8 mouse cellular contexts compared by ENCODE assay signal in the genomic region with DNA sequence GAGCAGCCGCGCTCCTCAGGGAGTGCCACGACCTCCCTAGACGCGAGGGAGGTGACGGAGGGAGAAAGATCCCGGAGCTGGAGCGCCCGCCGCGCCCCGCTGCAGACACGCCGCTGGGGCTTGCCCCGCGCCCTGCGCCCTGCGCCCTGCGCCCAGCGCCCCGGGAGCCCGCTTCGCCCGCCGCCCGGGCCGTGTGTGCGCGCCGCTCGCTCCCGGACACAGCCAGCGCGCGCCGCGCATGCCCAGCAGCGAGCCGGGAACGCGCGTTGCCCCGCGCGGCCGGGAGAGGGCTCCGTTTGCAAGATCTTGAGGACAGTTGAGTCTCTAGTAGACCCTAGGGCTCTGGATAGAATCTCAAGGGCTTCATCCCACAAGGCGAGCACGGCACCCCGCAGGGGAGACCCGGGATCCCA. TPM values are rescaled to one million over a fixed set of nuclear protein-coding genes. Genes with fewer than 3 reads are reported as not detected.
DNase-seq lines count a peak whose midpoint lies in the region; ATAC-seq and TF ChIP-seq lines count a peak whose summit lies in the region.

No protein-coding gene starts in this region.

- ATAC-seq in forebrain, embryonic 13.5 days: peak; percentile 91
- ATAC-seq in heart, postnatal 0 days (ENCODE audit: insufficient read depth, low read depth): peak; percentile 88
- no peak; the same call in 1 of the 2 replicates for ATAC-seq in liver, embryonic 15.5 days (ENCODE audit: insufficient read depth)
- peak; percentile 94 for ATAC-seq in neural tube, embryonic 13.5 days (ENCODE audit: low read depth)
- ATAC-seq in stomach, postnatal 0 days (ENCODE audit: low FRiP score, low TSS enrichment): peak; percentile 77

- WGBS in forebrain, embryonic 13.5 days: 0% methylated on average over 35 of the region's 51 CpGs
- under 1% methylated on average over 46 of the region's 51 CpGs for WGBS in heart, postnatal 0 days
- WGBS in liver, embryonic 15.5 days (ENCODE audit: insufficient replicate concordance): under 1% methylated on average over 43 of the region's 51 CpGs
- WGBS in neural tube, embryonic 13.5 days: under 1% methylated on average over 49 of the region's 51 CpGs
- under 1% methylated on average over 41 of the region's 51 CpGs for WGBS in stomach, postnatal 0 days

- H3K27me3 ChIP-seq in forebrain, embryonic 13.5 days: peaks cover 35% of the 10 kb centered on the region
- H3K27me3 ChIP-seq in heart, postnatal 0 days (ENCODE audit: control insufficient read depth, insufficient read depth, low read length): no peaks in the 10 kb centered on the region
- peaks cover 40% of the 10 kb centered on the region for H3K27me3 ChIP-seq in liver, embryonic 15.5 days
- peaks cover 22% of the 10 kb centered on the region for H3K27me3 ChIP-seq in neural tube, embryonic 13.5 days
- no peaks in the 10 kb centered on the region for H3K27me3 ChIP-seq in stomach, postnatal 0 days (ENCODE audit: control insufficient read depth, insufficient read depth, low read length)

- H3K9ac ChIP-seq in forebrain, embryonic 13.5 days: peak overlapping the region; percentile 71
- peak overlapping the region; percentile 74 for H3K9ac ChIP-seq in heart, postnatal 0 days (replicated peaks; ENCODE audit: low read depth, low read length)
- peak overlapping the region; percentile 25; the same call in 1 of the 2 replicates for H3K9ac ChIP-seq in liver, embryonic 15.5 days
- H3K9ac ChIP-seq in neural tube, embryonic 13.5 days: peak overlapping the region; percentile 76
- peak overlapping the region; percentile 72 for H3K9ac ChIP-seq in stomach, postnatal 0 days (ENCODE audit: low read length)

- H3K36me3 ChIP-seq in forebrain, embryonic 13.5 days (ENCODE audit: poor library complexity, severe bottlenecking): no peaks in the 10 kb centered on the region
- H3K36me3 ChIP-seq in heart, postnatal 0 days (replicated peaks; ENCODE audit: control insufficient read depth, insufficient read depth, low read length): no peaks in the 10 kb centered on the region
- no peaks in the 10 kb centered on the region for H3K36me3 ChIP-seq in liver, embryonic 15.5 days (replicated peaks)
- H3K36me3 ChIP-seq in neural tube, embryonic 13.5 days: no peaks in the 10 kb centered on the region
- H3K36me3 ChIP-seq in stomach, postnatal 0 days (ENCODE audit: control insufficient read depth, insufficient read depth, low read length): no peaks in the 10 kb centered on the region

- peaks cover 6% of the 10 kb centered on the region for H3K4me1 ChIP-seq in forebrain, embryonic 13.5 days
- no peaks in the 10 kb centered on the region for H3K4me1 ChIP-seq in heart, postnatal 0 days (ENCODE audit: control insufficient read depth, insufficient read depth)
- peaks cover 9% of the 10 kb centered on the region; the same call in 1 of the 2 replicates for H3K4me1 ChIP-seq in liver, embryonic 15.5 days (replicated peaks)
- H3K4me1 ChIP-seq in neural tube, embryonic 13.5 days (replicated peaks): peaks cover 13% of the 10 kb centered on the region
- H3K4me1 ChIP-seq in stomach, postnatal 0 days (replicated peaks; ENCODE audit: control insufficient read depth, insufficient read depth): no peaks in the 10 kb centered on the region

- no peak overlapping the region for H3K27ac ChIP-seq in forebrain, embryonic 13.5 days
- peak overlapping the region; percentile 47 for H3K27ac ChIP-seq in heart, postnatal 0 days (ENCODE audit: low read depth)
- no peak overlapping the region for H3K27ac ChIP-seq in liver, embryonic 15.5 days (replicated peaks)
- no peak overlapping the region for H3K27ac ChIP-seq in neural tube, embryonic 13.5 days (replicated peaks)
- peak overlapping the region; percentile 50 for H3K27ac ChIP-seq in stomach, postnatal 0 days (replicated peaks)

- peak overlapping the region; percentile 76 for H3K4me3 ChIP-seq in forebrain, embryonic 13.5 days
- H3K4me3 ChIP-seq in heart, postnatal 0 days (ENCODE audit: low read depth, low read length): peak overlapping the region; percentile 97
- H3K4me3 ChIP-seq in liver, embryonic 15.5 days (replicated peaks): peak overlapping the region; percentile 56
- H3K4me3 ChIP-seq in neural tube, embryonic 13.5 days: peak overlapping the region; percentile 74
- H3K4me3 ChIP-seq in stomach, postnatal 0 days (ENCODE audit: low read depth, low read length): peak overlapping the region; percentile 71

- 0 out of 2 replicates have a peak, but pooled peaks cover 3% of the 10 kb centered on the region for H3K9me3 ChIP-seq in forebrain, embryonic 13.5 days (replicated peaks)
- peaks cover 4% of the 10 kb centered on the region; the same call in 1 of the 2 replicates for H3K9me3 ChIP-seq in heart, postnatal 0 days (replicated peaks; ENCODE audit: control insufficient read depth, low read length)
- no peaks in the 10 kb centered on the region for H3K9me3 ChIP-seq in liver, embryonic 15.5 days (replicated peaks)
- no peaks in the 10 kb centered on the region for H3K9me3 ChIP-seq in neural tube, embryonic 13.5 days
- H3K9me3 ChIP-seq in stomach, postnatal 0 days (ENCODE audit: control insufficient read depth, low read length): no peaks in the 10 kb centered on the region

- peak; percentile 79 for DNase-seq in 3134 (ENCODE audit: extremely low read depth, insufficient read length, low spot score)
- peak; percentile 50 for DNase-seq in brain, embryonic 18.5 days (ENCODE audit: low read depth, low spot score)
- DNase-seq in heart, postnatal 0 days (ENCODE audit: low spot score): peak; percentile 69
- peak; percentile 83 to 89 for DNase-seq in kidney, postnatal 4 days
- DNase-seq in stomach, postnatal 0 days (ENCODE audit: low spot score): peak; percentile 89

- TF ChIP-seq CTCF in heart, postnatal 0 days (IDR thresholded peaks at IDR 0.05; ENCODE audit: low read depth): peak; percentile 32
- peak; percentile 59 for TF ChIP-seq CTCF in stomach, postnatal 0 days (IDR thresholded peaks at IDR 0.05; ENCODE audit: low read depth)

- TF ChIP-seq EP300 in heart, postnatal 0 days (IDR thresholded peaks at IDR 0.05; ENCODE audit: low read depth): no peak
- no peak for TF ChIP-seq EP300 in stomach, postnatal 0 days (optimal IDR thresholded peaks at IDR 0.05)

- H3K4me2 ChIP-seq in forebrain, embryonic 13.5 days: peak overlapping the region; percentile 91
- H3K4me2 ChIP-seq in heart, postnatal 0 days (ENCODE audit: low read depth, low read length): peak overlapping the region; percentile 94
- peak overlapping the region; percentile 75 for H3K4me2 ChIP-seq in liver, embryonic 15.5 days
- peak overlapping the region; percentile 94 for H3K4me2 ChIP-seq in neural tube, embryonic 13.5 days
- peak overlapping the region; percentile 72 for H3K4me2 ChIP-seq in stomach, postnatal 0 days (replicated peaks; ENCODE audit: low read depth)

RNA-seq across cellular contexts. Expression of a gene that starts 5.6 kb away (rescaled TPM):
- 6.7 and 7.5 TPM in 2 replicates for polyA plus RNA-seq in forebrain, embryonic 13.5 days (2015; fragmentation: Nextera tagmentation; extraction: Ambion mirVana)
- total RNA-seq in heart, postnatal 0 days (2014; rRNA removed; ENCODE audit: low replicate concordance): 12.5 and 24.4 TPM in 2 replicates
- 15.1 and 16.9 TPM in 2 replicates for polyA plus RNA-seq in heart, postnatal 0 days (2015; fragmentation: Nextera tagmentation; extraction: Ambion mirVana)
- 2.5 and 3.8 TPM in 2 replicates for polyA plus RNA-seq in liver, embryonic 15.5 days (2015; fragmentation: Nextera tagmentation; extraction: Ambion mirVana)
- 10.8 and 11.0 TPM in 2 replicates for polyA plus RNA-seq in neural tube, embryonic 13.5 days (2015; fragmentation: Nextera tagmentation; extraction: Ambion mirVana)
- 17.6 and 23.1 TPM in 2 replicates for polyA plus RNA-seq in stomach, postnatal 0 days (2015; fragmentation: Nextera tagmentation; extraction: Ambion mirVana)

Comparison
In these comparisons a context has a peak if more than half of its experiments do, and no peak if none do; other contexts are left out.
1. H3K27ac ChIP-seq: peak in heart, postnatal 0 days (single experiment) and stomach, postnatal 0 days (single experiment); none in forebrain, embryonic 13.5 days (single experiment), liver, embryonic 15.5 days (single experiment) and neural tube, embryonic 13.5 days (single experiment).
2. H3K9ac ChIP-seq: peak in every context shown above with its lines; median percentile 76 in neural tube, embryonic 13.5 days; 74 in heart, postnatal 0 days; 72 in stomach, postnatal 0 days; 71 in forebrain, embryonic 13.5 days; 25 in liver, embryonic 15.5 days.
3. Peak in every context shown above with its lines, with median percentiles within 50 percentile points of each other: DNase-seq, H3K4me2 ChIP-seq and H3K4me3 ChIP-seq.